Mouse (Mus musculus) right cerebral cortex, postnatal 10 days (tissue): ENCODE results near the gene Elob.

Experiments
- DNase-seq, 2 experiments: peaks; one replicate each; pipeline ENCODE4 v3.0.0; 2021; ENCODE audit warnings: low spot score in 2 of 2

Elob gene

GRCm38 (mm10) chr17:23825591-23825990 lies 3.3 kb downstream of the Elob start:
- no peak for DNase-seq

- no peak for DNase-seq
Measured at GRCm38 (mm10) chr17:23823614-23824013, 5.3 kb downstream of the Elob start.

- no peak for DNase-seq
Measured at GRCm38 (mm10) chr17:23823018-23823417, 5.9 kb downstream of the Elob start.

- no peak for DNase-seq
Measured at GRCm38 (mm10) chr17:23822094-23822493, 6.8 kb downstream of the Elob start.

GRCm38 (mm10) chr17:23820731-23821130 lies 8.2 kb downstream of the Elob start:
- no peak for DNase-seq

- no peak for DNase-seq
Measured at GRCm38 (mm10) chr17:23819235-23819634, 9.7 kb downstream of the Elob start.

GRCm38 (mm10) chr17:23818579-23818978 lies 10.4 kb downstream of the Elob start:
- DNase-seq = no peak

GRCm38 (mm10) chr17:23815641-23816040 lies 13.3 kb downstream of the Elob start:
- no peak for DNase-seq

- no peak for DNase-seq
Measured at GRCm38 (mm10) chr17:23807918-23808317, 21.0 kb downstream of the Elob start.

GRCm38 (mm10) chr17:23806867-23807266 lies 22.1 kb downstream of the Elob start:
- DNase-seq = no peak

- DNase-seq = no peak
Measured at GRCm38 (mm10) chr17:23804426-23805085, 24.4 kb downstream of the Elob start.

- peak; percentile 81 to 88 for DNase-seq
Measured at GRCm38 (mm10) chr17:23803366-23804041, 25.4 kb downstream of the Elob start.

- peak; percentile 99 for DNase-seq
Measured at GRCm38 (mm10) chr17:23802746-23803365, 26.1 kb downstream of the Elob start.

GRCm38 (mm10) chr17:23801627-23802026 lies 27.3 kb downstream of the Elob start:
- peak in 1 of 2 experiments; percentile 19 for DNase-seq

GRCm38 (mm10) chr17:23797316-23797715 lies 31.6 kb downstream of the Elob start:
- peak in 1 of 2 experiments; percentile 2 for DNase-seq

GRCm38 (mm10) chr17:23795323-23795722 lies 33.6 kb downstream of the Elob start:
- DNase-seq = peak in 1 of 2 experiments; percentile 16

- DNase-seq = peak in 1 of 2 experiments; percentile 30
Measured at GRCm38 (mm10) chr17:23791079-23791357, 37.9 kb downstream of the Elob start.

GRCm38 (mm10) chr17:23790269-23791078 lies 38.5 kb downstream of the Elob start, which contains the start of gene Srrm2:
Gene Srrm2 (plus strand): TSS chr17:23790532.
- DNase-seq = peak; percentile 70 to 71

GRCm38 (mm10) chr17:23789749-23790268 lies 39.1 kb downstream of the Elob start:
- no peak for DNase-seq

GRCm38 (mm10) chr17:23788973-23789372 lies 40.0 kb downstream of the Elob start:
- DNase-seq = no peak

GRCm38 (mm10) chr17:23786510-23786931 lies 42.4 kb downstream of the Elob start:
- DNase-seq = peak; percentile 48 to 72
